Mouse (Mus musculus) intestine, embryonic 16.5 days (tissue): ENCODE data around the gene Bnc2. TPM values are rescaled to one million over a fixed set of nuclear protein-coding genes. Genes with fewer than 3 reads are reported as not detected.

ENCODE experiments used
- ATAC-seq: fragments of 200-750 bp; cut with Nextera tagmentation; 2 replicates; pipeline ENCODE4 v1.8.0; 2017; ENCODE audit warnings: moderate TSS enrichment, moderate library complexity
- H3K27ac ChIP-seq: fragments of 300-500 bp; sonication (generic); 2 replicates; pipeline ENCODE4 v1.5.1; 2014; ENCODE audit warnings: mild to moderate bottlenecking, low read length
- H3K27me3 ChIP-seq: fragments of 300-500 bp; sonication (generic); replicated peaks from 2 replicates; pipeline ENCODE4 v1.6.1; 2014; ENCODE audit warnings: low read length, control low read depth, mixed read lengths; ENCODE audit not compliant: control insufficient read depth, insufficient read depth
- H3K36me3 ChIP-seq: fragments of 300-500 bp; sonication (generic); 2 replicates; pipeline ENCODE4 v1.6.1; 2014; ENCODE audit warnings: low read length, control low read depth; ENCODE audit not compliant: control insufficient read depth, insufficient read depth
- H3K4me1 ChIP-seq: fragments of 300-500 bp; sonication (generic); 2 replicates; pipeline ENCODE4 v1.6.1; 2014; ENCODE audit warnings: low read length, control low read depth, mixed read lengths; ENCODE audit not compliant: control insufficient read depth, insufficient read depth
- H3K4me2 ChIP-seq: fragments of 300-500 bp; sonication (generic); 2 replicates; pipeline ENCODE4 v1.6.1; 2014; ENCODE audit warnings: low read depth, low read length, control low read depth
- H3K4me3 ChIP-seq: fragments of 300-500 bp; sonication (generic); 2 replicates; pipeline ENCODE4 v1.5.1; 2014; ENCODE audit warnings: mild to moderate bottlenecking, low read length
- H3K9ac ChIP-seq: fragments of 300-500 bp; sonication (generic); 2 replicates; pipeline ENCODE4 v1.6.1; 2014; ENCODE audit warnings: low read depth, low read length
- H3K9me3 ChIP-seq: fragments of 300-500 bp; sonication (generic); 2 replicates; pipeline ENCODE4 v1.6.1; 2016; ENCODE audit warnings: low read length, control low read depth; ENCODE audit not compliant: control insufficient read depth
- WGBS: fragments of 180-500 bp; shearing (Covaris S2); extraction: QIAGEN DNeasy Blood & Tissue Kit; methylation state at CpG from one replicate; pipeline ENCODE4 v1.1.7; 2014; 5-methylcytosine and 5-hydroxymethylcytosine counted together
- polyA plus RNA-seq: library from polyadenylated mRNA; unstranded; fragments of >200 nt; fragmentation: Nextera tagmentation; extraction: Ambion mirVana; gene quantifications from 2 replicates; pipeline ENCODE4 v1.2.1, GENCODE M21; 2015

Gene Bnc2
- polyA plus RNA-seq, 1 experiment from 2014 or later: 8.9 TPM

DNA sequence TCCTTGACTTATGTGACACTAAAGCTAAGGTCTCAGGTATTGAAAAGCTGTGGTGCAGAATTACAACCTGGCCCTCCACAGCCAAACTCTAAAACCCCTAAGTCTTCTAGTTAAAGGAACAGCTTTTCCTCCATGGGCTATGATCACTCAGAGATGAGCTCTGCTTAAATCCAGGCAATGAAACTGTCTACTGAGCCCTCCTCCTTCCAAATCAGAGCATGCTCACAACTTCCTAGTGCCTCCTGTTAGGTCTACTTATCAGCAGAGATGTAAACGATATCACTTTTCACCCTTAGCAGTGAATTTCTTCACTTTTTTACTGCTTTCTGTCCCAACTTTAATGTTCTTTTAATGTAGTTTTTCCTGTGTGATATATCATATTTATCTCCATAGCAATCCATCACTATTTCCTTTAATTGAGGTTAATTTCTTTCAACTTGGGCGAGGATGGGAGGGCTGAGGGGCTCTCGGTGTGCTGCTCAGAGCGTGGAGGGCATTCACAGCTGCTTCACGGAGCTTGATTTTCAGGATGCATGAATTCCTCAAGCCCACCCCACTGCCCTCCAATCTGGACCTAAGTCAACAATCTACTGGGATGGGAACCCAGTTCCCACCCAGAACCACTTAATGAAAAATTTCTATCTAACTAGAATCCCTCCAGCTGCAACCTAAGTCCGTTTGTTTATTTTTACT, 94.7 kb downstream of the Bnc2 start:
- 48% methylated on average over 6 of the region's 6 CpGs for WGBS
- Histone ChIP-seq H3K9ac (no peak overlapping the region), H3K4me1 (no peaks in the 10 kb centered on the region), H3K36me3 (no peaks in the 10 kb centered on the region), H3K9me3 (no peaks in the 10 kb centered on the region), H3K4me2 (no peak overlapping the region), H3K4me3 (no peak overlapping the region), H3K27me3 (no peaks in the 10 kb centered on the region), H3K27ac (no peak overlapping the region)
- ATAC-seq: no peak

DNA sequence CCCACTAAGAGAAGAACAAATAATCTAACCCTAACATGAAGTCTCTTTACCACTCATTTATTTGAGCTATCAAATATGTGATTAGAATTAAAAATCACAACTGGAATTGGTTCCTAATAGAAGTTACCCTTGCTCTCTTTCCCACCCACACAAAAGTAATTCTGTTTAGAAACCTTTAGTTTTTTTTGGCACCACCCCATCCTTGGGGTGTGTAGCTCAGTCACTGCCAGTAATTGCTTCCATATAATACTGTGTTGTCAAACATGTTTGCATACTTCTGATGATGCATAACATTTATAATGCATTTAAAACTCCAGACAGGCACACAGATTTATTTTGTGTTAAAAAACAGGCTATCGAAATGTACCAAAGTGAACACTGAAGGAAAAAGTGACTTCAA, 96.8 kb downstream of the Bnc2 start:
- H3K27ac ChIP-seq: no peak overlapping the region
- H3K9ac ChIP-seq: no peak overlapping the region
- no peaks in the 10 kb centered on the region for H3K9me3 ChIP-seq
- no peaks in the 10 kb centered on the region for H3K27me3 ChIP-seq
- ATAC-seq: no peak
- no peaks in the 10 kb centered on the region for H3K4me1 ChIP-seq
- no peak overlapping the region for H3K4me2 ChIP-seq
- 64% methylated on average over 1 of the region's 1 CpGs for WGBS
- no peak overlapping the region for H3K4me3 ChIP-seq
- no peaks in the 10 kb centered on the region for H3K36me3 ChIP-seq

DNA sequence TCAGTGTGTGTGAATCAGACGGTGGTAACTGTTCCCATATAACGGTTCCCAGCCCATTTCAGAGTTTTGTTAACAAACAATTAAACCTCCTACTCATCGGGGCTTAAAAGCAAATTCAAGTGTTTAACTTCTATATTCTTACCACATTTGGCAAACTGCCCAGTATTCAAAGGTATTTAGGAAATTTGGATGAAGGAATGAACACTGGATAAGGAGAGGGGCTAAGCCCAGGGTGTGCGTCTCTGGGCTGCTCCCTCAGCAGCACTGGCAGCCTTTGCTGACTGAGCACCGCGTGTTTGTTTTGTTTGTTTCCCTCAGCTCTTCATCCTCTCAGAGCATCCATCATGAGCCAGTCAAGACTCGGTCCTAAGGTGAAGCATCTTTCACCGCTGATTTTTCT, 109.0 kb downstream of the Bnc2 start:
- Histone ChIP-seq H3K9me3 (no peaks in the 10 kb centered on the region), H3K27ac (no peak overlapping the region), H3K27me3 (no peaks in the 10 kb centered on the region), H3K4me2 (no peak overlapping the region), H3K4me1 (peaks cover 2% of the 10 kb centered on the region; the same call in 1 of the 2 replicates), H3K4me3 (no peak overlapping the region), H3K36me3 (no peaks in the 10 kb centered on the region), H3K9ac (no peak overlapping the region)
- WGBS: 43% methylated on average over 8 of the region's 8 CpGs
- ATAC-seq: no peak

DNA sequence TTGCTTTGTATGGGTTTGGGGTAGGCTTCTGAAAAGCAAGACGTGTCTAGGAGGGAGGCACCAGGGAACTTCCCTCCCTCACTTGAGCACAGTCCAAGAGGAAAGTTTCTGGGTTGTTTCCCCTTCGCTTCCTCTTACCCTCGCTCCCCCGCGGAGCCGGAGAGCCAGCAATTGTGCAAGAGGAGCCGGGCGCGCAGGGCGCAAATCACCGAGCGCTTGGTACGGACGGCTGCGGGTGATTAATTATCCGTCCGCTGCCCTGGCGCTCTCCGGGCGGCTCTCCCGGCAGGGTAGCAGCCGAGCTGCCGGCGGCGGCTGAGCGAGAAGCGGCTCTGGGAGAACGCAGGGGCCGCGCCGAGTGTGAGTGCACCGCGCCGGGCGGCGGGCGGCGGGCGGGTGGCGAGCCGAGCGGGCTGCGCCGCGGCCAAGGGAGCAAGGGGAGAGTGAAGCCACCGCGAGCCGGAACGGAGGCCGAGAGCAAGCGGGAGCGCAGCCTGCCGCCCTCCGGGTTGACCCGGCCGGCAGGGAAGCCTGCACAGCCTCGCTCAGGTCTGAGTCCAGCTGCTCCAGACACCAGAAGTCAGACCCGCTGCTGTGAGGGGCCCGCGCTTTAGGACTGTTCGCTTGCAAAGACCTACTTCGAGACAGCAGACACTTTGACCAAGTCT, 129.7 kb downstream of the Bnc2 start:
- no peaks in the 10 kb centered on the region for H3K9me3 ChIP-seq
- H3K9ac ChIP-seq: peak overlapping the region; percentile 78
- H3K27me3 ChIP-seq: no peaks in the 10 kb centered on the region
- H3K27ac ChIP-seq: peak overlapping the region; percentile 70
- no peaks in the 10 kb centered on the region for H3K4me1 ChIP-seq
- H3K4me3 ChIP-seq: peak overlapping the region; percentile 66
- peak overlapping the region; percentile 76 for H3K4me2 ChIP-seq
- ATAC-seq: peak; percentile 90
- no peaks in the 10 kb centered on the region for H3K36me3 ChIP-seq
- under 1% methylated on average over 59 of the region's 62 CpGs for WGBS

DNA sequence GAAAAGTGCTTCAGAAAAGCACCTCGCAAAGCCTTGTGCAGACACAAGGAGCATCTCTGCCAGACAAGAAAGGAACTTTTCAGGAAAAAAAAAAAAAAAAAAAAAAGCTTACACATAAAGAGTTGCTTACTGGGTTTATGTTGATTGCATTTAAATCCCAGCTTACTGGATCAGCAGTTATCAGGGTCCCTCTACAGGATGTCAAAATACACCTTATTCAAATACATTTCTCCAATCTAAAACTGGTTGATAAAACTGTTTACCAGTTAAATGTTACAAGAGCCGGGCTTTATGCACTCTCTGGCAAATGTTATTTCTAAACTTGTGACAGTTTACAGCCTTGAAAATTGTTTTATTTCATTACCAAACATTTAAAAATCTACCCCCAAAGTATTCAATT, 130.4 kb downstream of the Bnc2 start:
- H3K9ac ChIP-seq: no peak overlapping the region
- no peak overlapping the region; the same call in 1 of the 2 replicates for H3K4me3 ChIP-seq
- no peaks in the 10 kb centered on the region for H3K9me3 ChIP-seq
- H3K27ac ChIP-seq: no peak overlapping the region
- H3K36me3 ChIP-seq: no peaks in the 10 kb centered on the region
- 37% methylated on average over 2 of the region's 2 CpGs for WGBS
- no peak overlapping the region for H3K4me2 ChIP-seq
- no peaks in the 10 kb centered on the region for H3K4me1 ChIP-seq
- no peaks in the 10 kb centered on the region for H3K27me3 ChIP-seq
- no peak for ATAC-seq

DNA sequence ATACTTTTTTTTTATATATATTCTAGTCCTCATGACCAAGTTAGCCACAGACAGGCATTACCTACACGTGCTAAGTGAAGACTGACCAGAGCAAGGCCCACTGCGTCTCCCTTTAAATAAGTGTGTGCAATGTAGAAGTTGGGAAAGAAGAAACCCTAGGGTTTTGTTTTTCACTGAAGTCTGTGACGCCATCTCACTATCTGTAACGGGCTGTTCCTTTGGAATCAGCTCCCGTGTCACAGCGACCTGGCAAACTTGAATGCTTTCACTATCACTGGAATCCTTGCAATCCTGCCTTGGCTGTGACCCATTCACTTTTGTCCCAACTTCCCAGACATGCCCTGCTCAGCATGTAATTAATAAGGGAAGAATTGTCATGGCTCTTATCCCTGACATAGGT, 134.5 kb downstream of the Bnc2 start:
- H3K4me1 ChIP-seq: no peaks in the 10 kb centered on the region
- no peaks in the 10 kb centered on the region for H3K9me3 ChIP-seq
- 82% methylated on average over 6 of the region's 6 CpGs for WGBS
- H3K27me3 ChIP-seq: no peaks in the 10 kb centered on the region
- H3K4me2 ChIP-seq: no peak overlapping the region
- H3K27ac ChIP-seq: no peak overlapping the region
- H3K9ac ChIP-seq: no peak overlapping the region
- no peak overlapping the region for H3K4me3 ChIP-seq
- no peak for ATAC-seq
- no peaks in the 10 kb centered on the region for H3K36me3 ChIP-seq

DNA sequence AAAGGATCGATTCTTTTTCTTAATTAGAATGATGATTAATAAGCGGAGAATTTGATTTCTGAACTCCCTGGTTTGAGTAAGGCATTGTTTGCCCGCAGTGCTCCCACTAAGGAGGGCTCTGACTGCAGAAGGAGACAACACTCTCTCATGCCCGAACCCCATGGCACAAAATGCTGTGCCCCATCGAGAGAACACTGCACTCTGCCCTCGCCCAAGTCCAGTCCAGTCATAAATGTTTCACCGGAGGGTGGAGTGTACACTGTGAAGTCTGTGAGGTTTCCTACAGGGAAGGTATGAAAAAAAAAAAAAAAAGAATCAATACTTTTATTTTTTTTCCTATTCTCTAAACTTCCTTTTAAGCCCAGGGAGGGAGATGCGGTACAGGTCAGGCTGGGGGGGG, 135.7 kb downstream of the Bnc2 start:
- H3K36me3 ChIP-seq: no peaks in the 10 kb centered on the region
- no peak overlapping the region for H3K9ac ChIP-seq
- H3K4me1 ChIP-seq: no peaks in the 10 kb centered on the region
- WGBS: 72% methylated on average over 8 of the region's 8 CpGs
- no peak for ATAC-seq
- H3K9me3 ChIP-seq: no peaks in the 10 kb centered on the region
- no peaks in the 10 kb centered on the region for H3K27me3 ChIP-seq
- no peak overlapping the region for H3K4me3 ChIP-seq
- H3K27ac ChIP-seq: no peak overlapping the region
- no peak overlapping the region for H3K4me2 ChIP-seq

DNA sequence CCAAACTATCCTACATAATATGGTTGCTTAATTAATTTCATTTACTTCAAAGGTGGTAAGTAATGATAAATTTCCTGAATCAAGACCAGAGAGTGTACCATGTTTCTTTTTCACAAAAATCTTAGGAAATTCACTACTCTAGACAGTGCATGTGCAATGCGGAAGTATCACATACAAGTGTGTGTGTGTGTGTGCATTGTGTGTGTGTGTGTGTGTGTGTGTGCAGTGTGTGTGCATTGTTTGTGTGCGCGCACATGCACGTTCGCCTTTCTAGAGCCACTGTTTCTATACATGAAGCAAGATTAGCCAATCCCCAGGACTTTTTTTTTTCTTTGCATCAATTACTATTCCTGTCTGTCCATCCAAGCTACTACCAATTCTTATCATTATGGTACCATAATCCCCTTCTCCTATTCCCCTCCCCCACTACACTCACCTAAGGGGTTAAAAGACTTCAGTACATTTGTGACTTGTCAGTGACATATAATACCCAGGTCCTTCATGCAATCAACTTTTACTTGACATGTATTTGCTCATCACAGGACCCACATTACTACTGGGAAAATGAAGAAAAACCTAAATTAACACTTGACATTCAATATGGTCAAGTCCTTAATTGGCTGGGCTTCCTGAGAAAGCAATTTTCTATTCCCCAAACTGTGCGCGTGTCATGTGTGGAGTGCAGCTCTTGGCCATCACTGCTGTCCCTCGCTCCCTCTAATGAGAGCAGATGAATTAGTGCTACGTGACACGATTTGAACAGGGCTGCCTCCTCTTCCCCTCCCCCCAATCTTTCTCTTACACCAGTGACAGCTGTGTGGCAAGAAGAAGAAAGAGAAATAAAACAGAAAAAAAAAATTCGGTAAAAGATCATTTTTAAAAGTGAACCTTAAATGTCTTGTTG, 145.9 kb downstream of the Bnc2 start:
- WGBS: 83% methylated on average over 11 of the region's 11 CpGs
- no peak overlapping the region for H3K4me3 ChIP-seq
- no peaks in the 10 kb centered on the region for H3K9me3 ChIP-seq
- H3K4me2 ChIP-seq: no peak overlapping the region
- no peak for ATAC-seq
- no peaks in the 10 kb centered on the region for H3K27me3 ChIP-seq
- no peaks in the 10 kb centered on the region for H3K36me3 ChIP-seq
- no peak overlapping the region for H3K27ac ChIP-seq
- H3K4me1 ChIP-seq: 0 out of 2 replicates have a peak, but pooled peaks cover 6% of the 10 kb centered on the region
- H3K9ac ChIP-seq: no peak overlapping the region

DNA sequence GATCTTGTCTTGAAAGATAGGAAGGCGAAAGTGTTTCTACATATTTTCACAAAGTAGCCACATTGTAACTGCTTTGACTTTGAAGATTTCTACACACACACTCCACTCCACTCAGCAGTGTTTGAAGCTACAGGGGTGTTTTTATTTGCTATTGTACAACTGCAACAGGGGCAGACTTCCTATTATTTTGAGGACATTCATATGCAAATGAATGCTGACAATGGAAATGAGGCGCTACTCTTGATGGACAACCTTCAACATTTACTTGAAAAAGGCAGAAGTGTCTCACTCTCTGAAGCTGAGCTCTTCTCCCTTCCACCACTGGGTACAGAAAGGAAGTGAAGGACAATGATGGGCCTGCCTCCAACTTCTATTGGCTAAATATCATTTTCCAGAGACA, 146.7 kb downstream of the Bnc2 start:
- H3K27me3 ChIP-seq: no peaks in the 10 kb centered on the region
- no peak overlapping the region for H3K27ac ChIP-seq
- H3K9ac ChIP-seq: no peak overlapping the region
- H3K36me3 ChIP-seq: no peaks in the 10 kb centered on the region
- H3K9me3 ChIP-seq: no peaks in the 10 kb centered on the region
- ATAC-seq: no peak
- H3K4me2 ChIP-seq: no peak overlapping the region
- no peak overlapping the region for H3K4me3 ChIP-seq
- H3K4me1 ChIP-seq: peaks cover 13% of the 10 kb centered on the region
- WGBS: 86% methylated on average over 2 of the region's 2 CpGs
